Mouse (Mus musculus): Measurements from ENCODE around the gene Kcna1. TPM values are rescaled to one million over a fixed set of nuclear protein-coding genes. Genes with fewer than 3 reads are reported as not detected.

Gene Kcna1
- polyA plus RNA-seq (2012; rRNA removed): 1.1 and 1.5 TPM in 2 replicates

GRCm38 (mm10) chr6:126646381-126646780 is at the start of gene Kcna1:
Gene Kcna1 (minus strand): TSS chr6:126646384.

Other genes starting within 250 kb of the Kcna1 start
- 1.1 and 1.4 TPM in 2 replicates for gene Kcna5, start 111.0 kb downstream of the Kcna1 start, polyA plus RNA-seq (2012; rRNA removed)
- gene Kcna6, start 94.3 kb upstream of the Kcna1 start, polyA plus RNA-seq (2012; rRNA removed): 0.98 and 1.0 TPM in 2 replicates
- gene Ndufa9, start 202.8 kb upstream of the Kcna1 start, polyA plus RNA-seq (2012; rRNA removed): 86.0 and 101 TPM in 2 replicates
- gene Akap3, start 206.7 kb upstream of the Kcna1 start, polyA plus RNA-seq (2012; rRNA removed): not detected in 2 replicates